Mouse (Mus musculus): ENCODE data around the gene Tmem204. TPM values are rescaled to one million over a fixed set of nuclear protein-coding genes. Genes with fewer than 3 reads are reported as not detected.
A peak's percentile ranks its signal among the peaks of the same experiment; 100 is the strongest.

Gene Tmem204
- polyA plus RNA-seq, 1 experiment from 2014 or later, result 186 TPM

DNA sequence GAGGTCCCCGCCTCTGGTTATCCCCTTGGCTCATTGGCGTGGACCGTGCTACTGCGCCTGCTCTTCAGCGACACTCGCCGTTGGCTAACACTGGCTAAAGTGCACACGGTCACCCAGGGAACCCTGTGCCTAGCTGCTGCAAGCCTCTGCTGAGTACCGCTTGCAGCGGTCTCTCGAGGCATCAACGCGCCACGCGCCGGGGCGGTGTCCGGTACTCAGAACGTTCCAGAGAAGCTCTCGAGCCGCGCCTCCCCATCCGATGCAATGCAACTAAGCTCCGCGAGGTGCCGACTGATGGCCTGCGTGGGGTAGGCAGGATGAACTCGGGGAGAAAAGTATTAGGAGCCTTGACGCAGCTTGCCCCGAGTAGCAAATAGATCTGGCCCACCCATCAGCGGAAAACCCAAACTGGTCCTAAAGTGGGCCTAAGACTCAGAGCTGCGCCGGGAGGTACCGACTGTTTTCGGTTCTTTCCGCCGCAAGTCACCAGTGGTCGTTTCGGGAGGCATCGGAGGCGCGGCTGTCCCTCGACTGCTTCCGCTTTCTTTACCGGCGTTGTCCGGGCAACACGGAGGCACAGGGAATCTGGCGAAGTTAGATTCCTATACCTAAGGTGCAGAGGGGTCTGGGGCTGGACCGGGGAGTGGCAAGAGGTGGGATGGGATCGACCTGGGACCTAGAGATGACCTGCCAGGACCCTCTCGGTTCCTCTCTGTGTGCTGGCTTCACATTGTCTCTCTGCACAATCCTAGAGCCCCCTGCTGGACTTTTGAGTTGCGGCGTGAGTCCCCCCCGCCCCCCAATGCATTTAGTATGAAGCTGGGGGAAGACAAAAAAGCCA, 66.9 kb downstream of the Tmem204 start:
- no peak for TF ChIP-seq EP300 (IDR thresholded peaks at IDR 0.05)
- TF ChIP-seq CTCF (IDR thresholded peaks at IDR 0.05), result peak; percentile 55
- H3K27ac ChIP-seq (ENCODE audit: low read length), result peak overlapping the region; percentile 71
- peak overlapping the region; percentile 54 for H3K9ac ChIP-seq (replicated peaks; ENCODE audit: low read depth)
- peak; percentile 93 for DNase-seq (ENCODE audit: low spot score)
- H3K4me1 ChIP-seq (ENCODE audit: insufficient read depth, low read depth, low read length), result peaks cover 5% of the 10 kb centered on the region; the same call in 1 of the 2 replicates
- under 1% methylated on average over 55 of the region's 55 CpGs for WGBS
- peak; percentile 87 for ATAC-seq
- no peaks in the 10 kb centered on the region for H3K36me3 ChIP-seq (ENCODE audit: insufficient read depth, low read length)
- H3K4me2 ChIP-seq (replicated peaks; ENCODE audit: low read depth, low read length), result peak overlapping the region; percentile 87
- no peaks in the 10 kb centered on the region for H3K9me3 ChIP-seq (ENCODE audit: low read length)
- H3K27me3 ChIP-seq (replicated peaks; ENCODE audit: insufficient read depth, low read length), result no peaks in the 10 kb centered on the region
- peak overlapping the region; percentile 56 for H3K4me3 ChIP-seq (ENCODE audit: low read depth, low read length)

DNA sequence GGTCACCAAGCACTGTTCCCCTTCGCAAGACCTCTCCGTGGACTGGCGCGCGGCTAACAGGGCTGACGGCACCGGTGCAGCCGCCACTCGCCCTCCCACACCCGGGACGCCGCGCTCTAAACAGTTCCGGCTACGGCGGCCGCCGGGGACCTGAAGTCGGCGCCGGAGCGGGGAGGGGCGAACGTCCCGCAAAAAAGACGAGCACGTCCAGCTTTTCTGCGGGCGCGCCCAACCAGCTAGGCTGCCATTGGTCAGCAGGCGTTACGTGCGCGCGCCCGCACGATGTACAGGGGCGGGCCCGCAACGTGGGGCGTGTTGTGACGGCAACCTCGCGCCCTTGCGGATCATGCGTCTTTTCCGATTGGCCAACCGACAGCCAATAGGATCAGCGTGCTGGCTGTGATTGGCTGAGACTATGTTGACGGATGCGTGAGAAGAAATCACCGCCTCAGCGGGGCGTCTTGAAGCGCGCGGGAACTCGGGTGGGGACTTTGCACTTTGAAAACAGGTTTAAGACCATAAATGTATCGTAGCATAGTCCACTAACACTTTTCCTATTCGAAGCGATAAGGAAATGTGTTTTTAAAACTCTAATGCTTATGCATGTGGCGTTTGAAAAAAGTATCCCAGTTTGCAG, 67.6 kb downstream of the Tmem204 start, which contains the start of the genes Cramp1l and Ift140:
Gene Cramp1l (minus strand): TSS at position 134 of the 637 bp plus-strand sequence.
Gene Ift140 (plus strand): TSS at position 431 of the 637 bp plus-strand sequence.
- TF ChIP-seq EP300 (IDR thresholded peaks at IDR 0.05) (peak; percentile 23; the same call in 1 of the 2 replicates), CTCF (IDR thresholded peaks at IDR 0.05) (no peak)
- Histone ChIP-seq H3K9ac (replicated peaks; ENCODE audit: low read depth) (peak within 1 kb of the TSS; percentile 85), H3K4me1 (ENCODE audit: insufficient read depth, low read depth, low read length) (peaks cover 5% of the 10 kb centered on the region; the same call in 1 of the 2 replicates), H3K4me2 (replicated peaks; ENCODE audit: low read depth, low read length) (peak within 1 kb of the TSS; percentile 95), H3K4me3 (ENCODE audit: low read depth, low read length) (peak within 1 kb of the TSS; percentile 96), H3K36me3 (ENCODE audit: insufficient read depth, low read length) (no peaks in the 10 kb centered on the region), H3K27me3 (replicated peaks; ENCODE audit: insufficient read depth, low read length) (no peaks in the 10 kb centered on the region), H3K27ac (ENCODE audit: low read length) (peak within 1 kb of the TSS; percentile 95), H3K9me3 (ENCODE audit: low read length) (no peaks in the 10 kb centered on the region)
- ATAC-seq (peak; percentile 97), DNase-seq (ENCODE audit: low spot score) (peak; percentile 99)
- under 1% methylated on average over 48 of the region's 62 CpGs for WGBS

DNA sequence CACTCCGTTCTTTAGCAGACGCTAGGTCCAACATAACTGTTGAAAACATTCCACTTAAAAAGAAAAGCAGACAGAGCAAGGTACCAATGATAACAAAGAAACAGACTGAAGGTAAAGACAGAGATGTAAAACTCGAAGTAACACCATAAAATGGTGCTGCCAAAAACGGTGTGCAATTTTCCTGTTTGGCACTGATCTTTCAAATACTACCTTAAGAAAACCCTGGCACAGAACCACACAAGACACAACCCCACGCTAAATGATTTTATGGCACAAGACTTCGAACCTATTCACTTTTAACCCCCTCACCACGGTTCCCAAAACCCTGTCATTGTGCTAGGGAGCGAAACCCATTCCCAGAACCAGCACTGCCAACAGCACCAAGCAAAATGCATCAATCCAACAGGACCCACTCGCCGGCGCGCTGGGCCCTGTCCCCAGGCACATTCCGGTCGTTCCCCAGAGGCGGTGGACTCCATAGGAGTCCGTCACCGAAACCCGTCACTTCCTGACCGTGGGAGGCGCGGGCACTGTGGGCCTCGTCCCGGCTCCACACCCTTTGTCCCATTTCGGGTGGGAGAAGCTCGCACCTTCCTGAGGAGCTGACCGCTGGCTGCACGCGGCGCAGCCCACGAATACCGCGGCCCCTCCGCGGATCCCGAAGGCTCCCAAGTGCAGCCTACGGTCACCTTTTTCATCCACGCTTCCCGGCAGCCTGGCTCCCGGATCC, 68.4 kb downstream of the Tmem204 start:
- peak; percentile 12 for ATAC-seq
- peak; percentile 63 for DNase-seq (ENCODE audit: low spot score)
- WGBS, result under 1% methylated on average over 38 of the region's 39 CpGs

DNA sequence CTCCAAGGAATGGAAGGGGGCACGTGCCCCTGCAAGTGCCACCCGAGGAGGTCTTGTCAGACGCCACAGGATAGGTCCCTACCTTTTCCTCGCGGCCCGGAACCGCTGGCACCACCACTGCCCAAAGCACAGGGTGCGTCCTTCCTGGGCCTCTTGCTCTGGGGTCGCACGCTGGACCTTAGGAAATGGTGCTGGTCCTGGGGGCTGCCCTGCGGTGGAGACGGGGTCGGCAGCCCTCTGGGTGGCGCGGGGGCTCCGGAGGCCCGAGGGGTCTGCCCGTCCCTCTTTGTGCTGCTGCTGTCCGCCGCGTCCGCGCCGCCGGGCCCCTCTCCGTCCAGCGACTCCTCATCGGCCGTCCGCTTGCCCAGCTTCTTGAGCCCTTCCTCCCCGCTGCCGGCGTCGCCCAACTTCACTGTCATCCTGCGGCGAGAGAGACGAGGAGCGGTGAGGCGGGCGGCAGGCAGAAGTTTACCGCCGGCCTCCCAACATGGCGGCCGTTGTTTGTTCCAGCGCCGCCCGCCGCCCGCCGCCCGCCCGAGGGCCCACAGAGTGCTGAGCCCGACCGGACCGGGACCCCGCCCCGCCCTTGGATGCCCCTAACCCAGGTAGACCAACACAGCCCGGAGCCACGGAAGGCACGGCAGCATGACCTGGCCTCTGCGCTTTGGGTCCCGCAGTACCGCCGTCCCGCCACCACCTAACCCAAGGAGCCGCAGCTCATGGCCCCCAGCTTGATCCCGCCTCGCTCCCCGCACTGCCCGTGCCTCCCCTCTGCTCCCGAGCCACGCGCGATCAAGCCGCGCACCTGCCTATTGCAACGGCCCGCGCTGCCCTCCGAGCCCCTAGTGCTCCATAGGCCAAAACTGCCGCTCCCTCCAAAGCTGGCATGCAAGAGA, 69.5 kb downstream of the Tmem204 start:
- H3K27ac ChIP-seq (ENCODE audit: low read length), result peak overlapping the region; percentile 95
- no peaks in the 10 kb centered on the region for H3K27me3 ChIP-seq (replicated peaks; ENCODE audit: insufficient read depth, low read length)
- WGBS, result under 1% methylated on average over 72 of the region's 81 CpGs
- ATAC-seq (no peak), DNase-seq (ENCODE audit: low spot score) (peak; percentile 54)
- H3K4me3 ChIP-seq (ENCODE audit: low read depth, low read length), result peak overlapping the region; percentile 96
- H3K36me3 ChIP-seq (ENCODE audit: insufficient read depth, low read length), result 0 out of 2 replicates have a peak, but pooled peaks cover 3% of the 10 kb centered on the region
- TF ChIP-seq CTCF (IDR thresholded peaks at IDR 0.05), result no peak; the same call in 1 of the 2 replicates
- peak overlapping the region; percentile 82 for H3K9ac ChIP-seq (replicated peaks; ENCODE audit: low read depth)
- peak overlapping the region; percentile 95 for H3K4me2 ChIP-seq (replicated peaks; ENCODE audit: low read depth, low read length)
- H3K4me1 ChIP-seq (ENCODE audit: insufficient read depth, low read depth, low read length), result peaks cover 5% of the 10 kb centered on the region
- no peaks in the 10 kb centered on the region for H3K9me3 ChIP-seq (ENCODE audit: low read length)

More for the DNA sequence above, 68.4 kb downstream of the Tmem204 start:
- peaks cover 5% of the 10 kb centered on the region; the same call in 1 of the 2 replicates for H3K4me1 ChIP-seq (ENCODE audit: insufficient read depth, low read depth, low read length)
- H3K27ac ChIP-seq (ENCODE audit: low read length), result peak overlapping the region; percentile 95
- TF ChIP-seq EP300 (IDR thresholded peaks at IDR 0.05) (no peak), CTCF (IDR thresholded peaks at IDR 0.05) (no peak)
- no peaks in the 10 kb centered on the region for H3K9me3 ChIP-seq (ENCODE audit: low read length)
- 0 out of 2 replicates have a peak, but pooled peaks cover 3% of the 10 kb centered on the region for H3K36me3 ChIP-seq (ENCODE audit: insufficient read depth, low read length)
- H3K4me3 ChIP-seq (ENCODE audit: low read depth, low read length), result peak overlapping the region; percentile 96
- peak overlapping the region; percentile 85 for H3K9ac ChIP-seq (replicated peaks; ENCODE audit: low read depth)
- no peaks in the 10 kb centered on the region for H3K27me3 ChIP-seq (replicated peaks; ENCODE audit: insufficient read depth, low read length)
- peak overlapping the region; percentile 95 for H3K4me2 ChIP-seq (replicated peaks; ENCODE audit: low read depth, low read length)

Other genes with a start within 250 kb of the Tmem204 start
- gene Hagh, start 243.4 kb downstream of the Tmem204 start, polyA plus RNA-seq (2015; fragmentation: Nextera tagmentation; extraction: Ambion mirVana), result 54.5 and 56.8 TPM in 2 replicates
- gene Fahd1, start 233.2 kb downstream of the Tmem204 start, polyA plus RNA-seq (2015; fragmentation: Nextera tagmentation; extraction: Ambion mirVana), result 16.7 and 18.3 TPM in 2 replicates
- 4.5 and 4.8 TPM in 2 replicates for gene Igfals, start 217.6 kb downstream of the Tmem204 start, polyA plus RNA-seq (2015; fragmentation: Nextera tagmentation; extraction: Ambion mirVana)
- 41.3 and 51.3 TPM in 2 replicates for gene Nubp2, start 197.2 kb downstream of the Tmem204 start, polyA plus RNA-seq (2015; fragmentation: Nextera tagmentation; extraction: Ambion mirVana)
- gene Spsb3, start 196.9 kb downstream of the Tmem204 start, polyA plus RNA-seq (2015; fragmentation: Nextera tagmentation; extraction: Ambion mirVana), result 40.2 and 45.4 TPM in 2 replicates
- gene Eme2, start 188.5 kb downstream of the Tmem204 start, polyA plus RNA-seq (2015; fragmentation: Nextera tagmentation; extraction: Ambion mirVana), result 17.3 and 17.5 TPM in 2 replicates
- gene Mrps34, start 188.5 kb downstream of the Tmem204 start, polyA plus RNA-seq (2015; fragmentation: Nextera tagmentation; extraction: Ambion mirVana), result 81.6 and 90.7 TPM in 2 replicates
- 44.3 and 44.7 TPM in 2 replicates for gene Nme3, start 187.1 kb downstream of the Tmem204 start, polyA plus RNA-seq (2015; fragmentation: Nextera tagmentation; extraction: Ambion mirVana)
- 9.7 and 11.1 TPM in 2 replicates for gene Mapk8ip3, start 146.6 kb downstream of the Tmem204 start, polyA plus RNA-seq (2015; fragmentation: Nextera tagmentation; extraction: Ambion mirVana)
- 21.9 and 27.1 TPM in 2 replicates for gene Jpt2, start 122.9 kb downstream of the Tmem204 start, polyA plus RNA-seq (2015; fragmentation: Nextera tagmentation; extraction: Ambion mirVana)
- gene Cramp1l, start 67.8 kb downstream of the Tmem204 start, polyA plus RNA-seq (2015; fragmentation: Nextera tagmentation; extraction: Ambion mirVana), result 3.3 TPM in 2 replicates
- 6.8 and 7.9 TPM in 2 replicates for gene Ift140, start 67.5 kb downstream of the Tmem204 start, polyA plus RNA-seq (2015; fragmentation: Nextera tagmentation; extraction: Ambion mirVana)
- 13.7 and 13.9 TPM in 2 replicates for gene Telo2, start 32.4 kb upstream of the Tmem204 start, polyA plus RNA-seq (2015; fragmentation: Nextera tagmentation; extraction: Ambion mirVana)
- 0.25 and 0.32 TPM in 2 replicates for gene Ptx4, start 37.2 kb upstream of the Tmem204 start, polyA plus RNA-seq (2015; fragmentation: Nextera tagmentation; extraction: Ambion mirVana)
- 18.0 and 19.2 TPM in 2 replicates for gene Clcn7, start 49.8 kb upstream of the Tmem204 start, polyA plus RNA-seq (2015; fragmentation: Nextera tagmentation; extraction: Ambion mirVana)
- 0.51 and 0.77 TPM in 2 replicates for gene Ccdc154, start 78.9 kb upstream of the Tmem204 start, polyA plus RNA-seq (2015; fragmentation: Nextera tagmentation; extraction: Ambion mirVana)
- 5.9 and 6.4 TPM in 2 replicates for gene Gm38655, start 91.9 kb upstream of the Tmem204 start, polyA plus RNA-seq (2015; fragmentation: Nextera tagmentation; extraction: Ambion mirVana)
- gene BC003965, start 101.0 kb upstream of the Tmem204 start, polyA plus RNA-seq (2015; fragmentation: Nextera tagmentation; extraction: Ambion mirVana), result 18.5 and 19.5 TPM in 2 replicates
- gene Unkl, start 104.8 kb upstream of the Tmem204 start, polyA plus RNA-seq (2015; fragmentation: Nextera tagmentation; extraction: Ambion mirVana), result 7.0 and 7.8 TPM in 2 replicates
- gene Gnptg, start 156.5 kb upstream of the Tmem204 start, polyA plus RNA-seq (2015; fragmentation: Nextera tagmentation; extraction: Ambion mirVana), result 68.3 and 74.5 TPM in 2 replicates
- 33.0 and 37.2 TPM in 2 replicates for gene Tsr3, start 156.6 kb upstream of the Tmem204 start, polyA plus RNA-seq (2015; fragmentation: Nextera tagmentation; extraction: Ambion mirVana)
- gene Baiap3, start 172.8 kb upstream of the Tmem204 start, polyA plus RNA-seq (2015; fragmentation: Nextera tagmentation; extraction: Ambion mirVana), result 2.6 and 2.8 TPM in 2 replicates
- 456 and 477 TPM in 2 replicates for gene Ube2i, start 191.0 kb upstream of the Tmem204 start, polyA plus RNA-seq (2015; fragmentation: Nextera tagmentation; extraction: Ambion mirVana)
- 2.9 and 3.5 TPM in 2 replicates for gene Prss34, start 214.8 kb upstream of the Tmem204 start, polyA plus RNA-seq (2015; fragmentation: Nextera tagmentation; extraction: Ambion mirVana)
- not detected in 2 replicates for gene Prss28, start 225.1 kb upstream of the Tmem204 start, polyA plus RNA-seq (2015; fragmentation: Nextera tagmentation; extraction: Ambion mirVana)
- not detected in 2 replicates for gene Prss29, start 235.1 kb upstream of the Tmem204 start, polyA plus RNA-seq (2015; fragmentation: Nextera tagmentation; extraction: Ambion mirVana)

All from lung, postnatal 0 days (tissue).